Mouse (Mus musculus): ENCODE results near the gene Gm7735.
"Not testable (repeated sequence)": the region's sequence is repeated elsewhere in the genome, so short reads cannot be mapped to it uniquely, and the experiment has no call there.

The Gm7735 gene

GRCm38 (mm10) chr16:89169190-89169589 is at the start of gene Gm7735:
Gene Gm7735 (plus strand): TSS chr16:89169490.
- DNase-seq (ENCODE audit: low spot score in 2 of 2) = not testable (repeated sequence)

- DNase-seq (ENCODE audit: low spot score in 2 of 2) = no peak
Measured at GRCm38 (mm10) chr16:89140551-89140950, 28.7 kb upstream of the Gm7735 start, which contains the start of gene Gm6358. Gene Gm6358 (plus strand): TSS chr16:89140851.

DNA sequence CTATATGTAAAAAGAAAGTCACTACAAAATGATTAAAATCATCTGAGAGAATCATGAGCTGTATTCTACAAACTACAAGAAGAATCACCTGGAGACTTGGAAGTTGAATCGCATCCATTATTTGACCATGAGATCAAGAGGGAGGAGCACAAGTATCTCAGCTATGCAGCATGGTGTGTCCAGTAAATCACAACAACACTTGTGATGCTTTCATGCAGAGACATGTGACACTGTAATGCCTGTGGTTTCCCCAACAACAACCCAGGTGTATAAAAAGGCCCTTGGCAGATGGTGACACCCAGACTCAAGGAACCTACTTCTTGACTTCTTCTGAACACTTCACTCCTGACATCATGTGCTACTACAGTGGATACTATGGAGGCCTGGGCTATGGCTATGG is 18.5 kb upstream of the Gm7735 start, which contains the start of gene Gm10061:
TSS of gene Gm10061 (plus strand) at position 301 of the 400 bp plus-strand sequence.
- no peak for DNase-seq (ENCODE audit: low spot score in 2 of 2)

DNA sequence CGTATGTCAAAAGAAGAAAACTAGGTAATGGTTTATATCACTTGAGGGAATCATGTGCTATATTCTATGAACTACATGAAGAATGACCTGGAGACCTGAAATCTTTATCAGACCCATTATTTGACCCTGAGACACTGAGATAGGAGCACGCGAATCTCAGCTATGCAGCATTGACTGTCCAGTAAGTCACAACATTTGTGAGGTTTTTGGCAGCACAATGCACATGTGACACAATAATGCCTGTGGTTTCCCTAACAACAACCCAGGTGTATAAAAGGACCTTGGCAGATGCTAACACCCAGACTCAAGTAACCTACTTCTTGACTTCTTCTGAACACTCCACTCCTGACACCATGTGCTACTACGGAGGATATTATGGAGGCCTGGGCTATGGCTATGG is 11.6 kb upstream of the Gm7735 start, which contains the start of gene Gm9789:
TSS of gene Gm9789 (plus strand) at position 301 of the 400 bp plus-strand sequence.
- no peak for DNase-seq (ENCODE audit: low spot score in 2 of 2)

DNA sequence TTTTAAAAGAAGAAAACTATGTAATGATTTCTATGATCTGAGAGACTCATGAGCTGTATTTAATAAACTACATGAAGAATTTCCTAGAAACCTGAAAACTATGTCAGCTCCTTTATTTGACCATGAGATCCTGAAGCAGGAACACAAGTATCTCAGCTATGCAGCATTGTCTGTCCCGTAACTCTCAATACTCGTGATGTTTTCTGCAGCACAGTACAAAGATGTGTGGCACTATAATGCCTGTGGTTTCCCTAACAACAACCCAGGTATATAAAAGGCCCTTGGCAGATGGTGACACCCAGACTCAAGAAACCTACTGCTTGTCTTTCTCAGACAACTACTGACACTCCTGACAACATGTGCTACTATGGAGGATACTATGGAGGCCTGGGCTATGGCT is 5.1 kb downstream of the Gm7735 start, which contains the start of gene 1110057P08Rik:
TSS of gene 1110057P08Rik (plus strand) at position 301 of the 400 bp plus-strand sequence.
- no peak for DNase-seq (ENCODE audit: low spot score in 2 of 2)

DNA sequence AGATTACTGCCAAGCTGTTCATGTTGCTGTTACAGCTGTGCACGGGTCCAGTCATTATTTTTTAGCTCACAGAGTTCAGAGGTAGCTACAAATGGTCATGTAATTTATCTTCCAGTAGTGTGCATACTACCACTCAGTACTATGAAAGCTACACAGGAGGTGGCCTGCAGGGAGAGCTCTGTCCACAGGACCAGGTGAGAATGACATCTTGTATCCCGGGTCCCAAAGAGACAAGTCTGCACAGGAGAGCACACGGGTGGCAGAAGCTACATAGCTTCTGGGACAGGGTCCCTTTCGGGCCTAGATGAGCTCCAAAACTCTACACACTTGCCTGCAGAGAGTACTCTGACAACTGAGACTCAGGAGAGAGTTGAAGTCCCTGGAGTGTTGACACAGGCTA is 19.3 kb downstream of the Gm7735 start:
- no peak for DNase-seq (ENCODE audit: low spot score in 2 of 2)

GRCm38 (mm10) chr16:89205561-89205960 is 36.3 kb downstream of the Gm7735 start, which contains the start of gene Krtap20-2:
Gene Krtap20-2 (plus strand): TSS chr16:89205861.
- no peak for DNase-seq (ENCODE audit: low spot score in 2 of 2)
